Mouse (Mus musculus) limb, embryonic 12.5 days (tissue): ENCODE measurements around the gene Galm. TPM values are rescaled to one million over a fixed set of nuclear protein-coding genes. Genes with fewer than 3 reads are reported as not detected.

Experiments
- ATAC-seq: fragments of 200-750 bp; cut with Nextera tagmentation; 2 replicates; pipeline ENCODE4 v1.8.0; 2017; ENCODE audit warnings: low read depth, moderate TSS enrichment; ENCODE audit not compliant: insufficient number of reproducible peaks, insufficient read depth, low FRiP score, low TSS enrichment
- H3K27ac ChIP-seq: fragments of 300-500 bp; sonication (generic); 2 replicates; pipeline ENCODE4 v1.5.1; 2016; ENCODE audit warnings: mild to moderate bottlenecking, moderate library complexity
- H3K27me3 ChIP-seq: fragments of 300-500 bp; sonication (generic); 2 replicates; pipeline ENCODE4 v1.6.1; 2016; ENCODE audit warnings: mild to moderate bottlenecking, moderate library complexity
- H3K36me3 ChIP-seq: fragments of 300-500 bp; sonication (generic); 2 replicates; pipeline ENCODE4 v1.6.1; 2016; ENCODE audit warnings: mild to moderate bottlenecking, moderate library complexity
- H3K4me1 ChIP-seq: fragments of 300-500 bp; sonication (generic); replicated peaks from 2 replicates; pipeline ENCODE4 v1.6.1; 2016
- H3K4me2 ChIP-seq: fragments of 300-500 bp; sonication (generic); 2 replicates; pipeline ENCODE4 v1.6.1; 2016; ENCODE audit warnings: mild to moderate bottlenecking, moderate library complexity
- H3K4me3 ChIP-seq: fragments of 300-500 bp; sonication (generic); replicated peaks from 2 replicates; pipeline ENCODE4 v1.5.1; 2016; ENCODE audit warnings: mild to moderate bottlenecking
- H3K9ac ChIP-seq: fragments of 300-500 bp; sonication (generic); replicated peaks from 2 replicates; pipeline ENCODE4 v1.6.1; 2016; ENCODE audit warnings: mild to moderate bottlenecking, moderate library complexity
- H3K9me3 ChIP-seq: fragments of 300-500 bp; sonication (generic); 2 replicates; pipeline ENCODE4 v1.6.1; 2016; ENCODE audit warnings: mild to moderate bottlenecking, moderate library complexity
- WGBS: fragments of 180-500 bp; shearing (Covaris S2); methylation state at CpG from one replicate; pipeline ENCODE4 v1.1.7; 2016; 5-methylcytosine and 5-hydroxymethylcytosine counted together
- polyA plus RNA-seq: library from polyadenylated mRNA; unstranded; fragments of >200 nt; fragmentation: Nextera tagmentation; extraction: Ambion mirVana; gene quantifications from 2 replicates; pipeline ENCODE4 v1.2.1, GENCODE M21; 2016

The Galm gene
- polyA plus RNA-seq, 1 experiment from 2014 or later: 14.9 TPM

DNA sequence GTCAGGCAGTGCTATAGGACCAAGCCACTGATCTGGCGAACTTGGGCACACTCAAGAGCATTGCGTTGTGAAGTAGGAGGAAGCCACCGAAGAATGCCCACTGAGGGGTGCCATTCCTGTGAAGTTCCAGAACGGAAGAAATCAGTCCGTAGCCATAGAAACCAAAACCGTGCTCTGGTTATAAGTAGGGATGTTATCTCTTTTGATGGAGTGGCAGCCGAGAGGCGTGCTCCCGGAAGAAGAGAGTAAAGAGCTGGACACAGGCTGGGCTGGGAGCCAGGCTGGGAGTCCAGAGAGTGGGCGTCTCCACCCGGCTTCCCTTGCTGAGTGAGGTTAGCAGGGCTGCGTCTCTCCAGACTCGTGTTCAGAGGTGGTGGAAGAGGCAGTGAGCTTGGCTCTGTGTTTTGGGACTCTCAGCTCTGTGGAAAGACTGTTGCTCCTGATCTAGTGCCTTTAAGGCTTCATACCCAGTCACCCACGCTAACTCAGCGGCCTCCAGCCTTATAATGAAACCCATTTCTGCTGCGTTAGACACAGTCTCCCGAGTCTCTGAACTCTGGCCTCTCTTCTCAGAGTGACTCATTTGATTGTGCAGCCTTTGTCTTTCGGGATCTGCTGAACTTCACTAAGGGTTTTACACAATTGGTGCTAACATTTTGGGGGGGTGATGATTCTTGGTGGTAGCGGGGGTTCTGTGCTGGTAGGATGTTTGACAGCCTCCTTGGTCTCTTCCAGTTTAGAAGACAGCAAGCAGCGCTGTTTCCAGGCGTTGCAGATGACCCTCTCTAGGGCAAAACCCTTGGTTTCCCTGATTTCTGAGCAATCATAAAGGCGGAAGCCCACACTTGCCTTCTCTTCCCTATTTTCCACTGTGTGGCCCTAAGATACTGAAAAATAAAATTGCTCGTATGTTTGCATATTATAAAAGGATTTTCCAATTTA, 21.1 kb downstream of the Galm start:
- no peak overlapping the region for H3K4me3 ChIP-seq
- no peak overlapping the region for H3K4me2 ChIP-seq
- no peaks in the 10 kb centered on the region for H3K27me3 ChIP-seq
- no peak overlapping the region for H3K9ac ChIP-seq
- 86% methylated on average over 23 of the region's 23 CpGs for WGBS
- ATAC-seq: no peak
- no peaks in the 10 kb centered on the region for H3K9me3 ChIP-seq
- H3K36me3 ChIP-seq: no peaks in the 10 kb centered on the region
- no peaks in the 10 kb centered on the region for H3K4me1 ChIP-seq
- H3K27ac ChIP-seq: no peak overlapping the region

GRCm38 (mm10) chr17:80148995-80149388, 21.7 kb downstream of the Galm start:
- H3K9me3 ChIP-seq: no peaks in the 10 kb centered on the region
- no peak overlapping the region for H3K4me2 ChIP-seq
- H3K27me3 ChIP-seq: no peaks in the 10 kb centered on the region
- ATAC-seq: no peak
- H3K9ac ChIP-seq: no peak overlapping the region
- no peaks in the 10 kb centered on the region for H3K36me3 ChIP-seq
- no peak overlapping the region for H3K4me3 ChIP-seq
- no peaks in the 10 kb centered on the region for H3K4me1 ChIP-seq
- H3K27ac ChIP-seq: no peak overlapping the region
- 90% methylated on average over 6 of the region's 6 CpGs for WGBS

DNA sequence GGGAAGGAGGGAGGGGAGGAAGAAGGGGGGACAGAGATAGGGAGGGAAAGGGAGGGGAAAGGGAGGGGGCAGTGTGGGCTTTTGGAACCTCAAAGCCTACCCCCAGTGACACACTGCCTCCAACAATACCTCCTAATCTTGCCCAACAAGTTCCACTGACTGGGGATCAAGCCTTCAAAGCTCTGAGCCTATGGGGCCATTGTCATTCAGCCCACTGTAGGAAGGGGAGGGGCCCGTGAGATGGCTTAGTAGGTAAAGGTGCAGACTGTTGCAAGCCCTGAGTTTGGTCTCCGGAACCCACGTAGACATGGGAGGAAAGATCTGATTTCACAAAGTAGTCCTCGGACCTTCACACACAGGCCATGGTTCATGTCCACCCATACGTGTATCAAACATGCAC, 24.1 kb downstream of the Galm start:
- Histone ChIP-seq H3K27ac (no peak overlapping the region), H3K27me3 (no peaks in the 10 kb centered on the region), H3K36me3 (no peaks in the 10 kb centered on the region), H3K4me3 (no peak overlapping the region), H3K9me3 (no peaks in the 10 kb centered on the region), H3K9ac (no peak overlapping the region), H3K4me2 (no peak overlapping the region), H3K4me1 (no peaks in the 10 kb centered on the region)
- no peak for ATAC-seq
- 24% methylated on average over 5 of the region's 5 CpGs for WGBS

GRCm38 (mm10) chr17:80152767-80153630, 25.7 kb downstream of the Galm start:
- no peak for ATAC-seq
- Histone ChIP-seq H3K9me3 (no peaks in the 10 kb centered on the region), H3K4me2 (no peak overlapping the region), H3K4me3 (no peak overlapping the region), H3K9ac (no peak overlapping the region), H3K27ac (no peak overlapping the region), H3K36me3 (no peaks in the 10 kb centered on the region), H3K4me1 (no peaks in the 10 kb centered on the region), H3K27me3 (no peaks in the 10 kb centered on the region)
- WGBS: 58% methylated on average over 12 of the region's 12 CpGs

- H3K9me3 ChIP-seq: no peaks in the 10 kb centered on the region
- no peak for ATAC-seq
- H3K4me2 ChIP-seq: no peak overlapping the region
- no peaks in the 10 kb centered on the region for H3K27me3 ChIP-seq
- no peaks in the 10 kb centered on the region for H3K36me3 ChIP-seq
- H3K27ac ChIP-seq: no peak overlapping the region
- H3K9ac ChIP-seq: no peak overlapping the region
- no peaks in the 10 kb centered on the region for H3K4me1 ChIP-seq
- WGBS: 70% methylated on average over 2 of the region's 2 CpGs
- no peak overlapping the region for H3K4me3 ChIP-seq
Measured at GRCm38 (mm10) chr17:80153631-80154030, 26.4 kb downstream of the Galm start.

DNA sequence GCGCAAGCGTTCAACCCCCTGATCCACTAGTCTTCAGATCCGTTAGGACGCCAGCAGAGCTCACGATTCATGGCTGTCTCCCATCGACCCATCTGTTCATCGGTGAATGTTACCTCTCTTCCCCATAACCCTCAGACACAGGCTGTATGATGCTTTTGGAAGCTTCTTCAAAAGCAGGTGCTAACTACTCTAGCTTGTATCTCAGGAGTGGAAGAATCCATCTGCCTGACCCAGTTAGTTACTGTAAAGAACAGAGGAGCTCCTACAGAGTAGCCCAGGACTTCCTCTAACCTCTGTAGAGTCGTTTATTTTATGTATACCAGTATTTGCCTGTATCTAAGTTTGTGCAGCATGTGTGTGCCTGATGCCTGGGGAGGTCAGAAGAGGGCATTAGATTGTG, 29.6 kb downstream of the Galm start:
- Histone ChIP-seq H3K9ac (no peak overlapping the region), H3K4me3 (no peak overlapping the region), H3K36me3 (no peaks in the 10 kb centered on the region), H3K4me2 (no peak overlapping the region), H3K27ac (no peak overlapping the region), H3K27me3 (no peaks in the 10 kb centered on the region), H3K4me1 (no peaks in the 10 kb centered on the region), H3K9me3 (no peaks in the 10 kb centered on the region)
- no peak for ATAC-seq
- WGBS: 89% methylated on average over 8 of the region's 8 CpGs

DNA sequence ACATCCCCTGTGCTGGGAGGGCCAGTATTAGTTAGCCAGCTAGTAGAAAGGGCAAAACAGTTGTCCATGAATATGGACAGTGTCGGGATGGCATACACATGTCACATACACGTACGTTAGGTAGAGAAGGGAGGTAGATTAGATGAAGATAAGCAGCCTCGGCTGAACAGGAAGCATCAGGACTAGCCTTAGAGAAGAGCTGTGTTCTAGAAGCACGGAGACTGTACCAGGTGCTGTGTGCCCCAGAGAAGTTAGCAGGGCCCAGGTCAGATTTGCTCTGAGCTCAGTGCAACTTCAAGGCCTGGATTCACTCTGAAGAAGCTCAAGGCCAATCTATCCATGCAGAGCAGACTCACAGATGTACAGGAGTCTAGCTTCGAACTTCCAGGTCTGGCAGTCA, 30.2 kb downstream of the Galm start:
- 92% methylated on average over 6 of the region's 6 CpGs for WGBS
- no peaks in the 10 kb centered on the region for H3K9me3 ChIP-seq
- no peak overlapping the region for H3K27ac ChIP-seq

GRCm38 (mm10) chr17:80160454-80160853, 33.2 kb downstream of the Galm start:
- H3K4me2 ChIP-seq: no peak overlapping the region
- H3K9me3 ChIP-seq: no peaks in the 10 kb centered on the region
- 64% methylated on average over 5 of the region's 5 CpGs for WGBS
- no peaks in the 10 kb centered on the region for H3K36me3 ChIP-seq
- no peak overlapping the region for H3K27ac ChIP-seq
- H3K9ac ChIP-seq: no peak overlapping the region
- H3K4me1 ChIP-seq: no peaks in the 10 kb centered on the region
- ATAC-seq: no peak
- H3K27me3 ChIP-seq: no peaks in the 10 kb centered on the region
- H3K4me3 ChIP-seq: no peak overlapping the region

More for the DNA sequence above, 30.2 kb downstream of the Galm start:
- no peaks in the 10 kb centered on the region for H3K36me3 ChIP-seq
- H3K27me3 ChIP-seq: no peaks in the 10 kb centered on the region
- no peak for ATAC-seq
- H3K4me2 ChIP-seq: no peak overlapping the region
- H3K4me1 ChIP-seq: no peaks in the 10 kb centered on the region
- no peak overlapping the region for H3K4me3 ChIP-seq
- no peak overlapping the region for H3K9ac ChIP-seq

DNA sequence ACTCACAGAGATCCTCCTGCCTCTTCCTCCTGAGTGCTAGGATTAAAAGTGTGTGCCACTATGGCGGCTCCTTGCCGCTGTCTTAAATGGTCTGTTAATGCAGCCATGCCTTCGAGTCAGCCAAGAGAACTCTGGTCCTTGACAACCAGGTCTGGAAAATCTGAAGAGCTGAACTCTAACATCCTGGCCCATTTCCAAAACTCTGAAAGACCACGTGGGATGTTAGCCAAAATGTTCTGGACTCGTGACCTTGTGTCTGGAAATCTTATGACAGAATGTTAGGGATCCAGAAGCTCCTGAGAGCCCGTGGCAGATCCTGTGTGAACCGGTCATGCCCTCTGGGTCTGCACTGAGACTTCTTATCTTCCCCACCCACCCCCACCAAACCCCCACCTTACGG, 36.7 kb downstream of the Galm start:
- no peak overlapping the region for H3K4me2 ChIP-seq
- H3K9ac ChIP-seq: no peak overlapping the region
- no peak overlapping the region for H3K27ac ChIP-seq
- H3K36me3 ChIP-seq: no peaks in the 10 kb centered on the region
- no peak for ATAC-seq
- no peak overlapping the region for H3K4me3 ChIP-seq
- no peaks in the 10 kb centered on the region for H3K9me3 ChIP-seq
- H3K4me1 ChIP-seq: peaks cover 18% of the 10 kb centered on the region
- H3K27me3 ChIP-seq: no peaks in the 10 kb centered on the region
- WGBS: 86% methylated on average over 8 of the region's 8 CpGs

DNA sequence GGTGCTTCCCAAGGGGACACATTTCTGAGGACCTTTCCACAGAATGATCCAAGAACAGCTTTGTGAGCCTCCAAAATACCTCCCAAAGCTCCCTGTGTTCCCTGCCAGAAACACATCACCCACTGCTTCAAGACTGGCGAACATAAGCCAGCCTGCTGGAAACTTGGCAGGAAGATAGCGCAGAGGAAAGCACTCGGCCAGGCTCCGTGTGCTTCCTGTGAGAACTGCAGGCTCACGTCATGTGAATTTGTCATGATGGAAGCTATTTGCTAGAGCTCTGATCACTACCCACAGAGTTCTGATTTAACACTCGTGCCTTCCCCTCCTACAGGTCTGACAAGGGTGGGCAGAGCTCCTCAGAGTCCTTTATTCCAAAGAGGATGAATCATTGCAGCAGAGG, 38.5 kb downstream of the Galm start:
- H3K4me1 ChIP-seq: peaks cover 22% of the 10 kb centered on the region
- no peak overlapping the region for H3K4me3 ChIP-seq
- H3K9me3 ChIP-seq: no peaks in the 10 kb centered on the region
- H3K27ac ChIP-seq: no peak overlapping the region
- H3K27me3 ChIP-seq: no peaks in the 10 kb centered on the region
- no peak for ATAC-seq
- 77% methylated on average over 6 of the region's 6 CpGs for WGBS
- no peak overlapping the region for H3K4me2 ChIP-seq
- H3K36me3 ChIP-seq: no peaks in the 10 kb centered on the region
- H3K9ac ChIP-seq: no peak overlapping the region

DNA sequence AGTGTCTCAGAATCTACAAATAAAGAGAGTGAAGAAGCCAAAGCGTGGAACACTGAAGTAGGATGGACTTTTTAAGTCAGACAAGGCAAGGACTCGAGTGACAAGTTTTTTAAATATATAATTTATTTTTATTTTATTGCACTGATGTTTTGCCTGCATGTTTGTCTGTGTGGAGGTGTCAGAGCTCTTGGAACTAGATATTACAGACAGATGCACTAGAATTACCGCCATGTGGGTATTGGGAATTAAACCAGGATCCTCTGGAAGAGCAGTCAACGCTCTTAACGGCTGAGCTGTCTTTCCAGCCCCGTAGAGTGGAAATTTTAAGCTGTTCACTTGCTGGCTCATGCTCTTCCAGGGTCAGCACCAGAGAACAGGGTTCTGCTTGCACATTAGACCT, 39.1 kb downstream of the Galm start:
- Histone ChIP-seq H3K27me3 (no peaks in the 10 kb centered on the region), H3K36me3 (no peaks in the 10 kb centered on the region), H3K9me3 (no peaks in the 10 kb centered on the region), H3K4me2 (no peak overlapping the region), H3K9ac (no peak overlapping the region), H3K4me3 (no peak overlapping the region), H3K27ac (no peak overlapping the region), H3K4me1 (peaks cover 22% of the 10 kb centered on the region)
- ATAC-seq: no peak
- 88% methylated on average over 6 of the region's 6 CpGs for WGBS
